16 mouse cellular contexts compared by ENCODE assay signal in the genomic region with DNA sequence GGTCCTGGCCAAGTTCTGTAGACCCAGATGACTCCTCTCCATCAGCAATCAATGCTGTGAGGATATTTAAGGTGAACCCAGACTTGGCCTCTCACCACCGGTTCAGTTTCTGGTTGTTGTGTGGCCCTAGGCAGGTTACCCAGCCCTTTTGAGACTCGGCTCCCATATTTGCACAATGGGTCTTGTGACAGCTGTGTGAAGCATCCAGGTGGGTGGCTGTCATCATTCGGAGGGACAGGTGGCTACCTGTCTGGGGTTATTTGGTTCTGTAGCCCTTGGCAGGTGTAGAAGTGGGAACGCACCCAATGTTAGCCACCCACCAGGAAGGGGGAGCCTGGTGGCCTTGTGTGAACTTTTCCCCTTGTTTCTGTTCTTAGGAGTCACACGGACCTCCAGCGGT.
"Had no signal": no experiment of that assay in that cellular context is flagged by ENCODE, and none has a peak within 500 bp of the region (broad histone marks: within the 10 kb centered on the region; RNA-seq: fewer than 3 reads in every experiment).

No protein-coding gene starts in this region.

- DNase-seq: cerebellum, adult 2 months; cerebellum, adult 8-10 months; cerebellum, adult 9-10 months; cerebellum, adult 9-11 months; cerebellum, postnatal 10 days; cerebellum, postnatal 14 days; cerebellum, postnatal 36 days; embryo, embryonic 11 days; forebrain, postnatal 0 days; gastrocnemius, adult 2 months; gastrocnemius, postnatal 10 days; gastrocnemius, postnatal 14 days; gastrocnemius, postnatal 25 days; gastrocnemius, postnatal 36 days; heart, adult 11 months; heart, adult 2 months had no signal
